Mouse (Mus musculus) ES-E14 (cell line): ENCODE data around the gene Tenm3. TPM values are rescaled to one million over a fixed set of nuclear protein-coding genes. Genes with fewer than 3 reads are reported as not detected.

Experiments
- DNase-seq: peaks from one replicate; pipeline ENCODE4 v3.0.0-alpha.2; 2013; ENCODE audit warnings: low read depth, low spot score
- H3K27ac ChIP-seq: 2 replicates; pipeline ENCODE4 v1.5.1; 2012; ENCODE audit warnings: low read depth, mild to moderate bottlenecking, low read length, moderate library complexity, mixed read lengths; ENCODE audit not compliant: poor library complexity, insufficient read depth, severe bottlenecking
- H3K36me3 ChIP-seq: 2 replicates; pipeline ENCODE4 v1.6.1; 2012; ENCODE audit warnings: mild to moderate bottlenecking, low read length, moderate library complexity, mixed read lengths; ENCODE audit not compliant: control insufficient read depth, poor library complexity, insufficient read depth, severe bottlenecking
- H3K4me1 ChIP-seq, 2 experiments: fragments of 150-350 bp in 1 of 2; sonication (generic) in 1 of 2; 2 replicates each; pipeline ENCODE4 v1.6.1; 2012; ENCODE audit warnings: low read length in 2 of 2, mild to moderate bottlenecking in 1 of 2, mixed read lengths in 1 of 2; ENCODE audit not compliant: control insufficient read depth in 2 of 2, insufficient read depth in 2 of 2, poor library complexity in 1 of 2
- H3K4me3 ChIP-seq, 2 experiments: fragments of 150-350 bp in 1 of 2; sonication (generic) in 1 of 2; 2 replicates each; pipeline ENCODE4 v1.5.1; 2012; ENCODE audit warnings: low read length in 2 of 2, low read depth in 1 of 2, mild to moderate bottlenecking in 1 of 2, mixed read lengths in 1 of 2; ENCODE audit not compliant: insufficient read depth in 1 of 2, poor library complexity in 1 of 2, severe bottlenecking in 1 of 2
- H3K9ac ChIP-seq: 2 replicates; pipeline ENCODE4 v1.6.1; 2012; ENCODE audit warnings: low read depth, mild to moderate bottlenecking, low read length, mixed read lengths; ENCODE audit not compliant: poor library complexity, insufficient read depth, severe bottlenecking
- H3K9me3 ChIP-seq: fragments of 150-350 bp; sonication (generic); 2 replicates; pipeline ENCODE4 v1.6.1; 2012; ENCODE audit warnings: low read depth, mild to moderate bottlenecking, low read length; ENCODE audit not compliant: control insufficient read depth, insufficient read depth
- CHD2 ChIP-seq: IDR thresholded peaks from 2 replicates; pipeline ENCODE4 v1.6.1; 2014; ENCODE audit warnings: mild to moderate bottlenecking, low read depth, low read length, inconsistent platforms
- HCFC1 ChIP-seq: IDR thresholded peaks from 2 replicates; pipeline ENCODE4 v1.6.1; 2012; ENCODE audit warnings: low read length, inconsistent platforms, borderline replicate concordance; ENCODE audit not compliant: insufficient read depth
- MAFK ChIP-seq: IDR thresholded peaks from 2 replicates; pipeline ENCODE4 v1.6.1; 2014; ENCODE audit warnings: mild to moderate bottlenecking, low read depth, low read length, inconsistent platforms; ENCODE audit not compliant: insufficient read depth
- ZC3H11A ChIP-seq: IDR thresholded peaks from 2 replicates; pipeline ENCODE4 v1.6.1; 2012; ENCODE audit warnings: low read depth, mild to moderate bottlenecking, inconsistent platforms, low read length, borderline replicate concordance
- ZNF384 ChIP-seq: IDR thresholded peaks from 2 replicates; pipeline ENCODE4 v1.6.1; 2012; ENCODE audit warnings: low read depth, low read length, inconsistent platforms
- in situ Hi-C, 2 experiments: fragments of 600-800 bp; cut with MboI; formaldehyde crosslinking; loops; one replicate each; pipeline ENCODE4 v1.15.1; 2025; ENCODE audit warnings: low sequenced_read_pairs in 2 of 2, inconsistent platforms in 1 of 2; ENCODE audit not compliant: unreplicated experiment in 2 of 2
- total RNA-seq: library from RNA; depleted of rRNA; stranded (reverse); fragments of 300-350 nt; gene quantifications from 2 replicates; pipeline ENCODE4 v1.2.3, GENCODE M21; 2012

The Tenm3 gene
- total RNA-seq, 1 experiment, result 33.5 TPM

DNA sequence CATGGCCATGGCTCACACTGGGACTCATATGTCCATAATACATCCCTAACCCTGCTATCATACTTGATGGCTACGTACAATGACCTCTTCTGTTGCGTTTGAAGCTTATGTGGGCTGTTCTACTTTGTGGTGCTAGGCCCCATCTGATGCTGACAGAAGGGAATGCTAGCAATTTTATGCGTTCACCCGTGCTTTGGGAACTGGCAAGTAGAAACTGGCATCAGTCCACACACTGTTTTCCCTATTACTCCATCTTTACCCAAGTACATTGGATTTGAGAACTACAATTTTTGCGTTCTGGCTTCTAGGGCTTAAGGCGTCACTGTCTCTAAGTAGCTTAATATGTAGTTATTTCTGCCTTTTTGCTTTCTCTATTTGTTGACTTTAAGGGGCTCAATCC is 490.3 kb downstream of the Tenm3 start:
- Histone ChIP-seq H3K36me3 (no peaks in the 10 kb centered on the region), H3K27ac (no peak overlapping the region), H3K4me3 (no peak overlapping the region), H3K4me1 (no peaks in the 10 kb centered on the region), H3K9ac (no peak overlapping the region), H3K9me3 (no peaks in the 10 kb centered on the region)
- in situ Hi-C loops, result no loop called here
- no peak for DNase-seq
- TF ChIP-seq ZNF384, result no peak

DNA sequence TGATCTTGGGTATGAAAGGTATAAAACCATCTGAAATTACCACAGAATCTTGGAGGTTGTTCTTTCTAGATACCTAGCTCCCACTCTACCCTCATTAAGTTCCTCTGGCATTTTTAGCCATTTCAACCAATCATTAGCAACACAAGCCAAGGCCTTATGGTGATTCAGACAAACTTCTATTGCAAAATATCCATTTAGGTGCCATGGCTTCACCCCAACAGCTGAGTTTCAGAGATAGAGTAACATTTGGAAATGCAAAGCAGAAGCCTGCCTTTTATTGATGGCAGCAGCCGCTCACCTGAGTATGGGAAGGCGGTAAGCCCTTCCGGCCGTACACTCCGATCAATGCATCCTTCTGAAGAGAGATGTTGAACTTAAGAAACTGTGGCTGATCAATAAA is 494.9 kb downstream of the Tenm3 start:
- TF ChIP-seq MAFK (no peak), ZC3H11A (no peak), CHD2 (no peak), HCFC1 (no peak), ZNF384 (no peak)
- Histone ChIP-seq H3K9ac (no peak overlapping the region), H3K27ac (no peak overlapping the region), H3K4me3 (no peak overlapping the region), H3K36me3 (no peaks in the 10 kb centered on the region), H3K9me3 (no peaks in the 10 kb centered on the region), H3K4me1 (no peaks in the 10 kb centered on the region)
- in situ Hi-C loops, result no loop called here
- no peak for DNase-seq

DNA sequence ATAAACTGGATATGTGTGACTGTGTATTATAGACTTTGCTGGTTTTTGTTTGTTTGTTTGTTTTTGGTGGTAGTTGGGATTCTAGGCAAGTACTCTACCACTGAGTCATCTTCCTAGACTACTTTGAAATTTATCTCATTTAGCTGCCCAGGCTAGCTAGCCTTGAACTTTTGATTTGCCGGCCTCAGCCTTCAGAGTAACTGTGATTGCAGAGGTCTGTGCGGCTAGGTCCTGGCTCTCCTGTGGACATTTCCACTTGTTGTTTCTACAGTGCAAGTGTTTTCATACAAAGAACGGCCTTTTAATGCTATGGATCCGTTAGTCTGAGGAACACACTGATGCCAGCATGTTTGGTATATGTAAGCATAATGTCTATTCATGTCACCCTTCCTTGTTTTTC is 495.4 kb downstream of the Tenm3 start:
- in situ Hi-C loops, result no loop called here
- Histone ChIP-seq H3K36me3 (no peaks in the 10 kb centered on the region), H3K9me3 (no peaks in the 10 kb centered on the region), H3K27ac (no peak overlapping the region), H3K9ac (no peak overlapping the region), H3K4me3 (no peak overlapping the region), H3K4me1 (no peaks in the 10 kb centered on the region)
- DNase-seq, result no peak
- TF ChIP-seq ZNF384, result no peak
- no peak for TF ChIP-seq HCFC1

DNA sequence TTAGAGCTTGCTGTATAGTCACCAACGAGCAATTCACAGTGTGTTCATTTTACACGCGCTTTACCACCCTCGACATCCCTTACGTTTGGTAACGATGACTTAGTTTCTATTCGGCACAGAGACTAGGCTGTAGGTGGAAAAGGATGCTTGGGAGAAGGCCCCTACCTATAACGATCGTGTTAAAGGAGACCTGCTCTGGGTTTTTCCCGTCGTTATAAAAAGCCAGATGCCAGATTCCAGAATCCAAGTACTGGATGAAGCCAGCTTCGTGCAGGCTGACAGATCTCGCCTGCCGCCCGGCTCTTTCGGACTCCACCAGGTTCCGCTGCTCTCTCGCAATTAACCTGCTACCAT is 500.7 kb downstream of the Tenm3 start:
- Histone ChIP-seq H3K4me1 (no peaks in the 10 kb centered on the region), H3K9me3 (no peaks in the 10 kb centered on the region), H3K27ac (no peak overlapping the region), H3K36me3 (no peaks in the 10 kb centered on the region), H3K9ac (no peak overlapping the region), H3K4me3 (no peak overlapping the region)
- TF ChIP-seq ZNF384 (no peak), ZC3H11A (no peak), CHD2 (no peak), MAFK (no peak), HCFC1 (no peak)
- no peak for DNase-seq
- in situ Hi-C loops, result no loop called here

DNA sequence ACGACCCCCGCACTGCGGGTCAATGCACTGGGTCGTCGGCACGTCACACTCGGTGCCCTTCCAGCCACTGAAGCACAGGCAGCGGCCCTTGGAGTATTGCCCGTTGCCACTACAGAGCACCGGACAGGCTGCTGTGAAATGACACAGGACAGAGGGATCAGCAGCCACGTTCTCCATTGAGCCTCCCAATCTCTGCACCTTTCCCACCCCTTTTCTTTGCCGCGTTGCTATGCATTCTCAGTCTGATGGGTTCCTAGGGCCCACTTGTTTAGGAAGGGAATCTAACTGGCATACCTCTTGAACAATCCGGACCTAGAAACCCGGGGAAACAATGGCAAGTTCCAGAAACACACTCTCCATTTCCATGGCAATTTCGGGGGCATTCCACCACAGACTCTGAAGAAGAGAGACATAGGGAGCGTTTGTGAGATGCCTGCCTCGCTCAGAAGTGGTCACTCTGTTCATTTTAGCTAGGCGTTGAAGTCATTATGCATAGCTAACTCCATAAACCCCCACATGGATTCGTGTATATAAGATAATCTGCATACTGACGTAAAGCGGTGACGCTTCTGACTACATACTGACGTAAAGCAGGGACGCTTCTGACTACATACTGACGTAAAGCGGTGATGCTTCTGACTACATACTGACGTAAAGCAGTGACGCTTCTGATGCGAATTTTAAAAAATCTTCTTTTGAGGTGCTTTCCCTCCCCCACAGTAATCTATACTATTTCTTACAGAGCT is 501.3 kb downstream of the Tenm3 start:
- Histone ChIP-seq H3K9me3 (no peaks in the 10 kb centered on the region), H3K4me3 (no peak overlapping the region), H3K36me3 (no peaks in the 10 kb centered on the region), H3K9ac (no peak overlapping the region), H3K27ac (0 out of 2 replicates have a peak overlapping the region, but pooled peaks have one; percentile 10), H3K4me1 (no peaks in the 10 kb centered on the region)
- no peak for DNase-seq
- in situ Hi-C loops, result no loop called here
- TF ChIP-seq ZNF384 (no peak), ZC3H11A (no peak), HCFC1 (no peak), CHD2 (no peak), MAFK (no peak)
